Mouse (Mus musculus): ENCODE data around the gene Nfrkb. TPM values are rescaled to one million over a fixed set of nuclear protein-coding genes. Genes with fewer than 3 reads are reported as not detected.

Gene Nfrkb
- polyA plus RNA-seq, 1 experiment, result 7.8 TPM

- Histone ChIP-seq H3K79me2 (ENCODE audit: control insufficient read depth, insufficient read depth) (no peaks in the 10 kb centered on the region), H3ac (ENCODE audit: control insufficient read depth, insufficient read length) (no peak overlapping the region), H3K27me3 (ENCODE audit: control insufficient read depth, insufficient read depth, insufficient read length) (no peaks in the 10 kb centered on the region), H3K36me3 (ENCODE audit: control insufficient read depth, insufficient read depth) (peaks cover 31% of the 10 kb centered on the region), H3K4me3 (no peak overlapping the region), H3K4me2 (ENCODE audit: low read depth) (no peak overlapping the region)
- TF ChIP-seq SRF (IDR thresholded peaks at IDR 0.05; ENCODE audit: control insufficient read depth, insufficient read length, low read depth), result no peak
- TF ChIP-seq REST (IDR thresholded peaks at IDR 0.05; ENCODE audit: insufficient read depth, insufficient read length), result no peak
- TF ChIP-seq MAX (IDR thresholded peaks at IDR 0.05; ENCODE audit: low read depth), result no peak
- no peak for TF ChIP-seq POLR2A (IDR thresholded peaks at IDR 0.05; ENCODE audit: insufficient read length, low read depth)
- no peak for TF ChIP-seq MYOG (IDR thresholded peaks at IDR 0.05; ENCODE audit: control insufficient read depth in 1 of 3, insufficient read depth in 1 of 3, insufficient read length in 2 of 3, low read depth in 2 of 3)
Measured at GRCm38 (mm10) chr9:31404311-31404710, 18.3 kb downstream of the Nfrkb start.

GRCm38 (mm10) chr9:31405217-31405616 is 19.2 kb downstream of the Nfrkb start:
- Histone ChIP-seq H3K4me2 (ENCODE audit: low read depth) (no peak overlapping the region), H3K27me3 (ENCODE audit: control insufficient read depth, insufficient read depth, insufficient read length) (no peaks in the 10 kb centered on the region), H3ac (ENCODE audit: control insufficient read depth, insufficient read length) (no peak overlapping the region), H3K36me3 (ENCODE audit: control insufficient read depth, insufficient read depth) (peaks cover 28% of the 10 kb centered on the region), H3K4me3 (no peak overlapping the region), H3K79me2 (ENCODE audit: control insufficient read depth, insufficient read depth) (no peaks in the 10 kb centered on the region)
- TF ChIP-seq MYOG (IDR thresholded peaks at IDR 0.05; ENCODE audit: control insufficient read depth in 1 of 3, insufficient read depth in 1 of 3, insufficient read length in 2 of 3, low read depth in 2 of 3) (no peak), POLR2AphosphoS2 (IDR thresholded peaks at IDR 0.05; ENCODE audit: insufficient read length, low read depth) (no peak)

- TF ChIP-seq MYOG (IDR thresholded peaks at IDR 0.05; ENCODE audit: control insufficient read depth in 1 of 3, insufficient read depth in 1 of 3, insufficient read length in 2 of 3, low read depth in 2 of 3), result no peak
- TF ChIP-seq REST (IDR thresholded peaks at IDR 0.05; ENCODE audit: insufficient read depth, insufficient read length), result no peak
- no peak for TF ChIP-seq MAX (IDR thresholded peaks at IDR 0.05; ENCODE audit: low read depth)
- no peak for TF ChIP-seq TCF3 (IDR thresholded peaks at IDR 0.05; ENCODE audit: insufficient read length, low read depth)
- no peak for TF ChIP-seq MYOD1 (IDR thresholded peaks at IDR 0.05; ENCODE audit: control insufficient read depth in 1 of 3, insufficient read length in 2 of 3, low read depth in 2 of 3)
- no peak for TF ChIP-seq SRF (IDR thresholded peaks at IDR 0.05; ENCODE audit: control insufficient read depth, insufficient read length, low read depth)
- TF ChIP-seq POLR2AphosphoS2 (IDR thresholded peaks at IDR 0.05; ENCODE audit: insufficient read length, low read depth), result no peak
- TF ChIP-seq CEBPB (IDR thresholded peaks at IDR 0.05; ENCODE audit: insufficient read depth, poor library complexity, severe bottlenecking), result no peak
- TF ChIP-seq E2F4 (IDR thresholded peaks at IDR 0.05; ENCODE audit: insufficient read depth), result no peak
- TF ChIP-seq POLR2A (IDR thresholded peaks at IDR 0.05; ENCODE audit: insufficient read length, low read depth), result no peak
- TF ChIP-seq USF1 (IDR thresholded peaks at IDR 0.05; ENCODE audit: low read depth), result no peak
- no peak for TF ChIP-seq TCF12 (IDR thresholded peaks at IDR 0.05; ENCODE audit: insufficient read depth, poor library complexity, severe bottlenecking)
- Histone ChIP-seq H3K36me3 (ENCODE audit: control insufficient read depth, insufficient read depth) (peaks cover 39% of the 10 kb centered on the region), H3K4me2 (ENCODE audit: low read depth) (no peak overlapping the region), H3K79me2 (ENCODE audit: control insufficient read depth, insufficient read depth) (no peaks in the 10 kb centered on the region), H3ac (ENCODE audit: control insufficient read depth, insufficient read length) (no peak overlapping the region), H3K4me3 (no peak overlapping the region), H3K27me3 (ENCODE audit: control insufficient read depth, insufficient read depth, insufficient read length) (no peaks in the 10 kb centered on the region)
Measured at GRCm38 (mm10) chr9:31412165-31412564, 26.2 kb downstream of the Nfrkb start.

- Histone ChIP-seq H3K4me2 (ENCODE audit: low read depth) (no peak overlapping the region), H3K4me3 (no peak overlapping the region), H3K27me3 (ENCODE audit: control insufficient read depth, insufficient read depth, insufficient read length) (no peaks in the 10 kb centered on the region), H3ac (ENCODE audit: control insufficient read depth, insufficient read length) (no peak overlapping the region), H3K79me2 (ENCODE audit: control insufficient read depth, insufficient read depth) (no peaks in the 10 kb centered on the region), H3K36me3 (ENCODE audit: control insufficient read depth, insufficient read depth) (peaks cover 52% of the 10 kb centered on the region)
- no peak for TF ChIP-seq MYOG (IDR thresholded peaks at IDR 0.05; ENCODE audit: control insufficient read depth in 1 of 3, insufficient read depth in 1 of 3, insufficient read length in 2 of 3, low read depth in 2 of 3)
Measured at GRCm38 (mm10) chr9:31418821-31419220, 32.8 kb downstream of the Nfrkb start.

- Histone ChIP-seq H3ac (ENCODE audit: control insufficient read depth, insufficient read length) (no peak overlapping the region), H3K36me3 (ENCODE audit: control insufficient read depth, insufficient read depth) (peaks cover 36% of the 10 kb centered on the region), H3K4me2 (ENCODE audit: low read depth) (no peak overlapping the region), H3K27me3 (ENCODE audit: control insufficient read depth, insufficient read depth, insufficient read length) (no peaks in the 10 kb centered on the region), H3K4me3 (no peak overlapping the region), H3K79me2 (ENCODE audit: control insufficient read depth, insufficient read depth) (no peaks in the 10 kb centered on the region)
- no peak for TF ChIP-seq REST (IDR thresholded peaks at IDR 0.05; ENCODE audit: insufficient read depth, insufficient read length)
- no peak for TF ChIP-seq CEBPB (IDR thresholded peaks at IDR 0.05; ENCODE audit: insufficient read depth, poor library complexity, severe bottlenecking)
- no peak for TF ChIP-seq POLR2AphosphoS2 (IDR thresholded peaks at IDR 0.05; ENCODE audit: insufficient read length, low read depth)
- no peak for TF ChIP-seq E2F4 (IDR thresholded peaks at IDR 0.05; ENCODE audit: insufficient read depth)
- no peak for TF ChIP-seq POLR2A (IDR thresholded peaks at IDR 0.05; ENCODE audit: insufficient read length, low read depth)
- TF ChIP-seq MAX (IDR thresholded peaks at IDR 0.05; ENCODE audit: low read depth), result no peak
- no peak for TF ChIP-seq MYOG (IDR thresholded peaks at IDR 0.05; ENCODE audit: control insufficient read depth in 1 of 3, insufficient read depth in 1 of 3, insufficient read length in 2 of 3, low read depth in 2 of 3)
- TF ChIP-seq TCF12 (IDR thresholded peaks at IDR 0.05; ENCODE audit: insufficient read depth, poor library complexity, severe bottlenecking), result no peak
- no peak for TF ChIP-seq MYOD1 (IDR thresholded peaks at IDR 0.05; ENCODE audit: control insufficient read depth in 1 of 3, insufficient read length in 2 of 3, low read depth in 2 of 3)
- TF ChIP-seq USF1 (IDR thresholded peaks at IDR 0.05; ENCODE audit: low read depth), result no peak
- TF ChIP-seq SRF (IDR thresholded peaks at IDR 0.05; ENCODE audit: control insufficient read depth, insufficient read length, low read depth), result no peak
- no peak for TF ChIP-seq TCF3 (IDR thresholded peaks at IDR 0.05; ENCODE audit: insufficient read length, low read depth)
Measured at GRCm38 (mm10) chr9:31422143-31422542, 36.2 kb downstream of the Nfrkb start.

Measured in myocyte (in vitro differentiated cells).